Mouse (Mus musculus): ENCODE results near the gene Bckdha. TPM values are rescaled to one million over a fixed set of nuclear protein-coding genes. Genes with fewer than 3 reads are reported as not detected.

Gene Bckdha
- polyA plus RNA-seq, 1 experiment from 2014 or later: 91.7 TPM

DNA sequence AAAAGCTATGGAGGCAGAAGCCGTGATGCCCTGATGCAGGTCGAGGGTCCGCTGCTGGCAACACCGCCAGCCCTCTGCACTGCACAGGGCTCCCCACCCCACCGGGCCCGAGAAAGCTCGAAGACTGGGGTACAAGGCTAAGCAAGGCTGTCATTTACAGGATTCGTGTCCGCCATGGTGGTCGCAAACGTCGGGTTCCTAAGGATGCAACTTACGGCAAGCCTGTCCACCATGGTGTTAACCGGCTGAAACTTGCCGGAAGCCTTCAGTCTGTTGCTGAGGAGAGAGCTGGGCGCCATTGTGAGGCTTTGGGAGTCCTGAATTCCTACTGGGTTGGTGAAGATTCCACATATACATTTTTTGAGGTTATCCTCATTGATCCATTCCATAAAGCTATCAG is 57.4 kb downstream of the Bckdha start:
- no peak for ATAC-seq (ENCODE audit: low FRiP score, low TSS enrichment)
- Histone ChIP-seq H3K36me3 (ENCODE audit: insufficient read depth, low read length) (no peaks in the 10 kb centered on the region), H3K27me3 (ENCODE audit: insufficient read depth, low read length) (no peaks in the 10 kb centered on the region; the same call in 1 of the 2 replicates), H3K9me3 (ENCODE audit: low read length) (no peaks in the 10 kb centered on the region), H3K4me2 (replicated peaks; ENCODE audit: low read depth, low read length) (no peak overlapping the region), H3K9ac (replicated peaks; ENCODE audit: low read length) (no peak overlapping the region), H3K4me3 (ENCODE audit: low read length) (no peak overlapping the region), H3K4me1 (ENCODE audit: insufficient read depth, low read length) (no peaks in the 10 kb centered on the region), H3K27ac (ENCODE audit: low read length) (no peak overlapping the region)
- WGBS: 93% methylated on average over 16 of the region's 16 CpGs

- H3K4me2 ChIP-seq (replicated peaks; ENCODE audit: low read depth, low read length): no peak overlapping the region
- no peaks in the 10 kb centered on the region for H3K4me1 ChIP-seq (ENCODE audit: insufficient read depth, low read length)
- 84% methylated on average over 11 of the region's 11 CpGs for WGBS
- no peaks in the 10 kb centered on the region; the same call in 1 of the 2 replicates for H3K27me3 ChIP-seq (ENCODE audit: insufficient read depth, low read length)
- H3K9ac ChIP-seq (replicated peaks; ENCODE audit: low read length): no peak overlapping the region
- H3K9me3 ChIP-seq (ENCODE audit: low read length): no peaks in the 10 kb centered on the region
- no peak overlapping the region for H3K27ac ChIP-seq (ENCODE audit: low read length)
- H3K4me3 ChIP-seq (ENCODE audit: low read length): no peak overlapping the region
- no peak for ATAC-seq (ENCODE audit: low FRiP score, low TSS enrichment)
- no peaks in the 10 kb centered on the region for H3K36me3 ChIP-seq (ENCODE audit: insufficient read depth, low read length)
These were observed 58.1 kb downstream of the Bckdha start for GRCm38 (mm10) chr7:25600666-25601065.

DNA sequence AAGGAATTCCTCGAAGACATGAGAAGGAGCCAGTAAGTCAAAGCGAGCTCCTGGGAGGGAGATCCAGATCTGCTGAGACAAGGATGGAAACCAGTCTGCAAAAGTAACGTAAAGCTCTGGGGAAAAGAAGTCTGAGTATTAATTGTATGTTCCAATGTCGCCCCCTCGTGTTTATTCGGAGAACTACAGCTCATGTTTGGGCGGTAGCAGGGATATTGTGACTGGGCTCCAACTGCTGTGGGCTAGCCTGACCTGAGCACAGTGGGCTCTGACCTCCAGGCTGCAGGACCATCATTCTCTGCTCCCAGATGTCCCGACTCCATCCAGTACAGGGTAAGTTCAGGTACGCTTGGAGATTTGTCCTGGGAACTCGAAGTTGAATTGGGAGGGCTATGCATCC is 59.1 kb downstream of the Bckdha start:
- H3K4me3 ChIP-seq (ENCODE audit: low read length): no peak overlapping the region
- 12% methylated on average over 10 of the region's 10 CpGs for WGBS
- no peaks in the 10 kb centered on the region for H3K4me1 ChIP-seq (ENCODE audit: insufficient read depth, low read length)
- peak; percentile 59; the same call in 1 of the 2 replicates for ATAC-seq (ENCODE audit: low FRiP score, low TSS enrichment)
- H3K9ac ChIP-seq (replicated peaks; ENCODE audit: low read length): no peak overlapping the region
- H3K27ac ChIP-seq (ENCODE audit: low read length): no peak overlapping the region
- no peak overlapping the region for H3K4me2 ChIP-seq (replicated peaks; ENCODE audit: low read depth, low read length)
- H3K36me3 ChIP-seq (ENCODE audit: insufficient read depth, low read length): no peaks in the 10 kb centered on the region
- H3K9me3 ChIP-seq (ENCODE audit: low read length): no peaks in the 10 kb centered on the region
- no peaks in the 10 kb centered on the region; the same call in 1 of the 2 replicates for H3K27me3 ChIP-seq (ENCODE audit: insufficient read depth, low read length)

DNA sequence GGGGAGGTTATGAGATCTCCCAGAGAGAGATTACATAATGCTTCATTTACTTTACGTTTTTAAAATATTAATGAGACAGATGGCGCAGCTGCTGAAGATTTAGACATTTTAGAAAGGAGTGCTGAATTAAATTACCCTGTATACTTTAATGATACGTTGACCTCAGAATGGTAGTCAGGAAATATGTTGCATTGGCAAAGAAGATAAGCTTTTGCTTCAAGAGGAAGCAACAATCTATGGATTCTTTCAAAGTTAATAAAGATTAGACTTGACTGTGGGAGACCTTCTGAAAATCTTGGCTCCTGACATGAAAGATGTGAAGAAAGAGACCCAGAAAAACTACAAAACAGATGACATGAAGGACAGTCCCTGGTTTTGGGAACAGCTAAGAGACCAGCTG is 64.9 kb downstream of the Bckdha start:
- Histone ChIP-seq H3K4me2 (replicated peaks; ENCODE audit: low read depth, low read length) (no peak overlapping the region), H3K9ac (replicated peaks; ENCODE audit: low read length) (no peak overlapping the region), H3K27me3 (ENCODE audit: insufficient read depth, low read length) (no peaks in the 10 kb centered on the region; the same call in 1 of the 2 replicates), H3K36me3 (ENCODE audit: insufficient read depth, low read length) (no peaks in the 10 kb centered on the region), H3K4me3 (ENCODE audit: low read length) (no peak overlapping the region), H3K27ac (ENCODE audit: low read length) (no peak overlapping the region), H3K9me3 (ENCODE audit: low read length) (no peaks in the 10 kb centered on the region), H3K4me1 (ENCODE audit: insufficient read depth, low read length) (no peaks in the 10 kb centered on the region)
- WGBS: 83% methylated on average over 3 of the region's 3 CpGs
- ATAC-seq (ENCODE audit: low FRiP score, low TSS enrichment): no peak

DNA sequence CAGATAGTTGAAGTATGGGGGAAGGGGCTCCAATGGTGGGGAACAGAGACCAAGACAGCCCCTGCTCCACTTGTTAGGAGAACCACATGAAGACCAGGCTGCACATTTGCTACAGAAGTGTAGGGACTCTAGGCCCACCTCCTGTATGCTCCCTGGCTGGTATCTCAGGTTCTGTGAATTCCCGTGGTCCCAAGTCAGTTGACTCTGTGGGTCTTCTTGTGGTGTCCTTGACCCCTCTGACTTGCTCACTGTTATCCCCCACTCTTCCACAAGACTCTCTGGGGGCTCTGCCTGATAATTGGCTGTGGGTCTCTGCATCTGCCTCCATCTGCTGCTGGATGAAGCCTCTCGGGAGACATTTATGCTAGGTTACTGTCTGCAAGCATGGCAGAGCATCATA is 67.6 kb downstream of the Bckdha start:
- Histone ChIP-seq H3K27me3 (ENCODE audit: insufficient read depth, low read length) (no peaks in the 10 kb centered on the region), H3K36me3 (ENCODE audit: insufficient read depth, low read length) (no peaks in the 10 kb centered on the region), H3K4me3 (ENCODE audit: low read length) (no peak overlapping the region), H3K27ac (ENCODE audit: low read length) (no peak overlapping the region), H3K9me3 (ENCODE audit: low read length) (no peaks in the 10 kb centered on the region), H3K4me2 (replicated peaks; ENCODE audit: low read depth, low read length) (no peak overlapping the region), H3K4me1 (ENCODE audit: insufficient read depth, low read length) (no peaks in the 10 kb centered on the region), H3K9ac (replicated peaks; ENCODE audit: low read length) (no peak overlapping the region)
- no peak for ATAC-seq (ENCODE audit: low FRiP score, low TSS enrichment)
- WGBS: 84% methylated on average over 2 of the region's 2 CpGs

GRCm38 (mm10) chr7:25585351-25586204 is 73.2 kb downstream of the Bckdha start:
- Histone ChIP-seq H3K27ac (ENCODE audit: low read length) (no peak overlapping the region), H3K4me2 (replicated peaks; ENCODE audit: low read depth, low read length) (no peak overlapping the region), H3K36me3 (ENCODE audit: insufficient read depth, low read length) (no peaks in the 10 kb centered on the region), H3K27me3 (ENCODE audit: insufficient read depth, low read length) (no peaks in the 10 kb centered on the region), H3K4me3 (ENCODE audit: low read length) (no peak overlapping the region), H3K4me1 (ENCODE audit: insufficient read depth, low read length) (no peaks in the 10 kb centered on the region), H3K9ac (replicated peaks; ENCODE audit: low read length) (no peak overlapping the region), H3K9me3 (ENCODE audit: low read length) (0 out of 2 replicates have a peak, but pooled peaks cover 5% of the 10 kb centered on the region)
- ATAC-seq (ENCODE audit: low FRiP score, low TSS enrichment): no peak
- 77% methylated on average over 9 of the region's 9 CpGs for WGBS

- 0 out of 2 replicates have a peak, but pooled peaks cover 5% of the 10 kb centered on the region for H3K9me3 ChIP-seq (ENCODE audit: low read length)
- WGBS: 90% methylated on average over 5 of the region's 5 CpGs
These were observed 74.1 kb downstream of the Bckdha start for GRCm38 (mm10) chr7:25584651-25585050.

GRCm38 (mm10) chr7:25582301-25582810 is 76.4 kb downstream of the Bckdha start:
- Histone ChIP-seq H3K36me3 (ENCODE audit: insufficient read depth, low read length) (0 out of 2 replicates have a peak, but pooled peaks cover 2% of the 10 kb centered on the region), H3K9me3 (ENCODE audit: low read length) (peaks cover 10% of the 10 kb centered on the region; the same call in 1 of the 2 replicates), H3K4me2 (replicated peaks; ENCODE audit: low read depth, low read length) (no peak overlapping the region), H3K4me1 (ENCODE audit: insufficient read depth, low read length) (no peaks in the 10 kb centered on the region), H3K9ac (replicated peaks; ENCODE audit: low read length) (no peak overlapping the region), H3K27me3 (ENCODE audit: insufficient read depth, low read length) (no peaks in the 10 kb centered on the region), H3K27ac (ENCODE audit: low read length) (no peak overlapping the region), H3K4me3 (ENCODE audit: low read length) (no peak overlapping the region)
- no peak for ATAC-seq (ENCODE audit: low FRiP score, low TSS enrichment)
- WGBS: 85% methylated on average over 15 of the region's 15 CpGs

More at GRCm38 (mm10) chr7:25584651-25585050, 74.1 kb downstream of the Bckdha start:
- H3K9ac ChIP-seq (replicated peaks; ENCODE audit: low read length): no peak overlapping the region
- no peak overlapping the region for H3K27ac ChIP-seq (ENCODE audit: low read length)
- no peak for ATAC-seq (ENCODE audit: low FRiP score, low TSS enrichment)
- no peaks in the 10 kb centered on the region for H3K36me3 ChIP-seq (ENCODE audit: insufficient read depth, low read length)
- no peak overlapping the region for H3K4me2 ChIP-seq (replicated peaks; ENCODE audit: low read depth, low read length)
- no peak overlapping the region for H3K4me3 ChIP-seq (ENCODE audit: low read length)
- no peaks in the 10 kb centered on the region for H3K4me1 ChIP-seq (ENCODE audit: insufficient read depth, low read length)
- no peaks in the 10 kb centered on the region for H3K27me3 ChIP-seq (ENCODE audit: insufficient read depth, low read length)

All from kidney, embryonic 16.5 days (tissue).